Mouse (Mus musculus) liver, embryonic 15.5 days (tissue): ENCODE results near the gene Dbt. TPM values are rescaled to one million over a fixed set of nuclear protein-coding genes. Genes with fewer than 3 reads are reported as not detected.
A peak's percentile ranks its signal among the peaks of the same experiment; 100 is the strongest.

Source experiments
- ATAC-seq: fragments of 200-750 bp; cut with Nextera tagmentation; 2 replicates; pipeline ENCODE4 v1.8.0; 2017; ENCODE audit warnings: moderate number of reproducible peaks, mild to moderate bottlenecking, moderate library complexity; ENCODE audit not compliant: insufficient read depth
- H3K27ac ChIP-seq: fragments of 300-500 bp; sonication (generic); replicated peaks from 2 replicates; pipeline ENCODE4 v1.5.1; 2015; ENCODE audit warnings: mild to moderate bottlenecking, inconsistent platforms
- H3K27me3 ChIP-seq: fragments of 300-500 bp; sonication (generic); 2 replicates; pipeline ENCODE4 v1.6.1; 2015; ENCODE audit warnings: mild to moderate bottlenecking, inconsistent platforms
- H3K36me3 ChIP-seq: fragments of 300-500 bp; sonication (generic); replicated peaks from 2 replicates; pipeline ENCODE4 v1.6.1; 2015; ENCODE audit warnings: moderate library complexity, mild to moderate bottlenecking, inconsistent platforms
- H3K4me1 ChIP-seq: fragments of 300-500 bp; sonication (generic); replicated peaks from 2 replicates; pipeline ENCODE4 v1.6.1; 2015; ENCODE audit warnings: inconsistent platforms
- H3K4me2 ChIP-seq: fragments of 300-500 bp; sonication (generic); 2 replicates; pipeline ENCODE4 v1.6.1; 2015; ENCODE audit warnings: moderate library complexity, mild to moderate bottlenecking, inconsistent platforms
- H3K4me3 ChIP-seq: fragments of 300-500 bp; sonication (generic); replicated peaks from 2 replicates; pipeline ENCODE4 v1.5.1; 2015; ENCODE audit warnings: mild to moderate bottlenecking, inconsistent platforms
- H3K9ac ChIP-seq: fragments of 300-500 bp; sonication (generic); 2 replicates; pipeline ENCODE4 v1.6.1; 2015; ENCODE audit warnings: moderate library complexity, mild to moderate bottlenecking, inconsistent platforms
- H3K9me3 ChIP-seq: fragments of 300-500 bp; sonication (generic); replicated peaks from 2 replicates; pipeline ENCODE4 v1.6.1; 2016; ENCODE audit warnings: inconsistent platforms
- WGBS: fragments of 180-500 bp; shearing (Covaris S2); methylation state at CpG from one replicate; pipeline ENCODE4 v1.1.7; 2015; ENCODE audit warnings: mixed read lengths; ENCODE audit not compliant: insufficient replicate concordance; 5-methylcytosine and 5-hydroxymethylcytosine counted together
- polyA plus RNA-seq: library from polyadenylated mRNA; unstranded; fragments of >200 nt; fragmentation: Nextera tagmentation; extraction: Ambion mirVana; gene quantifications from 2 replicates; pipeline ENCODE4 v1.2.1, GENCODE M21; 2015

Dbt gene
- polyA plus RNA-seq, 1 experiment from 2014 or later: 14.2 TPM

DNA sequence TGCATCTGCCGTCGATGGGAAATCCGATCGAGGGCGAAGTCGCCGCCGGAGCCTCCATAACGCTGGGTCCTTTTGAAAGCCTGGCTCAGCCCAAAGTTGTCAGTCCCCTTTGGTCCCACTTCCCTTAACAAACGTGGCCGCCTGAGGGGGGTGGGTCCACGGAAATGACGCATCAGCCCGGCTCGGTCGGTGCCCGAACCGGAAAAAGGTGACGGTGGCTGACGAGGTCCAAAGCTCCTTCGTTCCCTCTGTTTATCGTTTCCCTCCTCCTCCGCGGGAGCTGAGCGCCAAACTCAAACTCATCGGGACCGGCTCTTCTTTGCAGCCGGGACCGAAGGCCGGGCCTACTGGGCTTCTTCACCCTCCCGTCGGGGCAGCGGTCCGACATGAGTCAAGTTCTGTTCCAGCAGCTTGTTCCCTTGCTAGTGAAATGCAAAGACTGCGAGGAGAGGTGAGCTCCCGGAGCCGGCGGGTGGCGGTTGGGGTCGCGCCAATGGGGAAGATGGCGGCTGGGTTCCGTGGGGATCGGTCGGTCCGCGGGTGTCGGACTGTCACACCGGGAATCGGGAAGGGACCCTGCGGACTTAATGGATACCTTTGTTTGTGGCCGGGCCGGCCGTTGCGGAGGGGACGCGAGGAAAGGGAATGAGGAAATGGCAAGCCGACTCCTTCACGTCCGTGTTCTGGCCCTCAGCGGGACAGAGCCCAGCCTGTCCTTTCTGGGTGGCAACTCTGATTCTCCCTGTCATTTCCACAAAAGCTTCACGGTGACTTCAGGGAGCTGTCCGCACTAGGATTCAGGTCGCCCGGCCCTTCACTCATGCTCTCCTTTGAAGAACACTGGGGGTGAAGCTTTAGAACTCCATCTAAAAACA is 82.1 kb downstream of the Dbt start, which contains the start of gene Sass6:
Sass6 (plus strand) TSS at position 255 of the 875 bp plus-strand sequence.
- Histone ChIP-seq H3K9ac (peak within 1 kb of the TSS; percentile 83), H3K4me2 (peak within 1 kb of the TSS; percentile 80), H3K9me3 (no peaks in the 10 kb centered on the region), H3K36me3 (peaks cover 26% of the 10 kb centered on the region), H3K27me3 (no peaks in the 10 kb centered on the region), H3K27ac (peak within 1 kb of the TSS; percentile 84), H3K4me1 (peaks cover 30% of the 10 kb centered on the region), H3K4me3 (peak within 1 kb of the TSS; percentile 78)
- ATAC-seq: peak; percentile 94
- under 1% methylated on average over 65 of the region's 65 CpGs for WGBS

DNA sequence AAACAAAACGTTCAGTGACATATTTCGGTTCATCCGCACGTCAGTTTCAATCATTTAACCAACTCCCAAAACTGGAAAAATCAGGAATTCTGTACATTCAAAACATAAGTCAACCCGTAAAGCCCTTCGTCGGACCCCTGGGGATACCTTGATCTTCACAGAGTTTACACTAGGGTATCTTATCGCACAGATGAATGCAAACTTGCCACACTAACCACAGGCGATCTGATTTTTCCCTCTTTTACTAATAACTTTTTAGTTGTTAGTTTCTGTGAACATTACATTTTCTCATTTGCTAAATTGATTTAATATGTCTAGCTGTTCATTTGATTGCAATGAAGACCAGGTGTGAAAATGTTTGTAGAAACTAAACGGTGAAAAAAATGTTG is 82.7 kb downstream of the Dbt start:
- Histone ChIP-seq H3K27ac (peak overlapping the region; percentile 84), H3K9ac (peak overlapping the region; percentile 83), H3K4me3 (peak overlapping the region; percentile 78), H3K4me2 (peak overlapping the region; percentile 80), H3K36me3 (peaks cover 20% of the 10 kb centered on the region), H3K27me3 (no peaks in the 10 kb centered on the region), H3K9me3 (no peaks in the 10 kb centered on the region), H3K4me1 (peaks cover 30% of the 10 kb centered on the region)
- ATAC-seq: no peak
- 5% methylated on average over 10 of the region's 10 CpGs for WGBS

Other genes with a start within 250 kb of the Dbt start
- 1.9 and 2.1 TPM in 2 replicates for gene Cdc14a, start 89.0 kb upstream of the Dbt start, polyA plus RNA-seq
- gene Rtca, start 4.9 kb upstream of the Dbt start, polyA plus RNA-seq: 24.4 and 25.1 TPM in 2 replicates
- gene Lrrc39, start 49.9 kb downstream of the Dbt start, polyA plus RNA-seq: 2.8 and 2.9 TPM in 2 replicates
- gene Sass6, start 81.9 kb downstream of the Dbt start, polyA plus RNA-seq: 17.0 and 18.5 TPM in 2 replicates
- gene Trmt13, start 101.5 kb downstream of the Dbt start, polyA plus RNA-seq: 7.3 and 8.2 TPM in 2 replicates
- 33.3 and 34.9 TPM in 2 replicates for gene Mfsd14a, start 149.6 kb downstream of the Dbt start, polyA plus RNA-seq
- gene Gm43191, start 168.2 kb downstream of the Dbt start, polyA plus RNA-seq: not detected in 2 replicates
- 7.7 and 8.4 TPM in 2 replicates for gene Slc35a3, start 199.8 kb downstream of the Dbt start, polyA plus RNA-seq